In genomic region chr11:120457370-120457769, GRCm38 (mm10) we compare ENCODE assay signal across 8 mouse cellular contexts. TPM values are rescaled to one million over a fixed set of nuclear protein-coding genes. Genes with fewer than 3 reads are reported as not detected.
DNase-seq lines count a peak whose midpoint lies in the region; ATAC-seq and TF ChIP-seq lines count a peak whose summit lies in the region.
"Had no signal": no experiment of that assay in that cellular context is flagged by ENCODE, and none has a peak within 500 bp of the region (broad histone marks: within the 10 kb centered on the region; RNA-seq: fewer than 3 reads in every experiment).

No protein-coding gene starts in this region.

- no peak; the same call in 1 of the 2 replicates for ATAC-seq in G1E (ENCODE audit: extremely low read depth, insufficient number of reproducible peaks, low FRiP score, poor library complexity, severe bottlenecking)
- ATAC-seq in granulocyte monocyte progenitor cell, adult 5-6 weeks (replicated peaks; ENCODE audit: poor library complexity, severe bottlenecking) = peak; percentile 17

- no peak for TF ChIP-seq EP300 in CH12.LX (IDR thresholded peaks at IDR 0.05; ENCODE audit: low read length)

- intact Hi-C loops in left cerebral cortex, postnatal 14 days (cut with DNase I) = no loop called here
- intact Hi-C loops in gastrocnemius, postnatal 14 days (cut with DNase I; ENCODE audit: low total_unique reads) = no loop called here

- WGBS in macrophage (ENCODE audit: missing documents) = 5% methylated on average over 10 of the region's 14 CpGs

- no peak for TF ChIP-seq POLR2A in CH12.LX (IDR thresholded peaks at IDR 0.05; ENCODE audit: low read depth, low read length)

- TF ChIP-seq CTCF in CH12.LX (conservative IDR thresholded peaks at IDR 0.05 in 1 of 2, IDR thresholded peaks at IDR 0.05 in 1 of 2; ENCODE audit: low read depth in 2 of 2, low read length in 2 of 2) (no peak), G1E (IDR thresholded peaks at IDR 0.05; ENCODE audit: low read depth, low read length) (no peak)

- H3K79me2 ChIP-seq in CH12.LX (replicated peaks; ENCODE audit: control insufficient read depth, extremely low read depth, insufficient read depth, poor library complexity, severe bottlenecking) = peaks cover 23% of the 10 kb centered on the region
- H3K79me2 ChIP-seq in macrophage (ENCODE audit: inconsistent target) = peaks cover 20% of the 10 kb centered on the region; the same call in 1 of the 2 replicates

- H3K27me3 ChIP-seq in CH12.LX (replicated peaks) (no peaks in the 10 kb centered on the region), G1E (ENCODE audit: insufficient read depth, low read length) (no peaks in the 10 kb centered on the region)

- dilution Hi-C loops in CH12.LX (cut with MboI; ENCODE audit: extremely low pct_ligation_motif_present, extremely low pct_unique_long_range_greater_than_20kb, low sequenced_read_pairs) = no loop called here

- H3K4me2 ChIP-seq in CH12.LX (ENCODE audit: insufficient read depth, low read depth, poor library complexity, severe bottlenecking) = peak overlapping the region; percentile 55

- peak overlapping the region; percentile 2; the same call in 1 of the 2 replicates for H3K27ac ChIP-seq in CH12.LX (ENCODE audit: insufficient read depth, low read depth)
- H3K27ac ChIP-seq in macrophage = peak overlapping the region; percentile 67

- H3K4me3 ChIP-seq in CH12.LX (replicated peaks in 1 of 3; ENCODE audit: low read depth in 2 of 3, low read length in 2 of 3, poor library complexity in 1 of 3) (peak overlapping the region; percentile 82 to 100 (median 85)), G1E (ENCODE audit: low read depth, low read length) (peak overlapping the region; percentile 92), macrophage (ENCODE audit: inconsistent target) (peak overlapping the region; percentile 77)

- peaks cover 9 to 26% of the 10 kb centered on the region in 2 experiments for H3K4me1 ChIP-seq in CH12.LX (ENCODE audit: control insufficient read depth in 1 of 2, insufficient read depth in 2 of 2)
- peaks cover 41% of the 10 kb centered on the region for H3K4me1 ChIP-seq in G1E (ENCODE audit: insufficient read depth, low read depth, low read length)

- no peaks in the 10 kb centered on the region for H3K9me3 ChIP-seq in CH12.LX (replicated peaks; ENCODE audit: low read length)
- no peaks in the 10 kb centered on the region for H3K9me3 ChIP-seq in G1E (replicated peaks)

- no peak for TF ChIP-seq RAD21 in CH12.LX (IDR thresholded peaks at IDR 0.05; ENCODE audit: low read depth, low read length)

- peaks cover 32 to 54% of the 10 kb centered on the region in 2 experiments for H3K36me3 ChIP-seq in CH12.LX (replicated peaks in 1 of 2; ENCODE audit: control insufficient read depth in 1 of 2, insufficient read depth in 1 of 2, low read length in 1 of 2)
- peaks cover 68% of the 10 kb centered on the region for H3K36me3 ChIP-seq in G1E (replicated peaks)
- peaks cover 18% of the 10 kb centered on the region; the same call in 1 of the 2 replicates for H3K36me3 ChIP-seq in macrophage (ENCODE audit: inconsistent target)

- peak overlapping the region; percentile 66 for H3K9ac ChIP-seq in CH12.LX (ENCODE audit: insufficient read depth, low read depth)

- in situ Hi-C loops in CH12.LX (cut with MboI; ENCODE audit: low pct_ligation_motif_present, low pct_unique_long_range_greater_than_20kb, low sequenced_read_pairs) = no loop called here

- DNase-seq in CH12.LX (ENCODE audit: extremely low read depth) (no peak), G1E (ENCODE audit: low spot score) (peak; percentile 21)
- no peak for DNase-seq in left cerebral cortex, postnatal 14 days (ENCODE audit: low spot score in 2 of 2)
- no peak for DNase-seq in gastrocnemius, postnatal 14 days
- DNase-seq in spleen, postnatal 10 days (ENCODE audit: low spot score in 2 of 2) = no peak

RNA-seq across cellular contexts. Expression of gene Oxld1, which starts 0.5 kb away (rescaled TPM):
- total RNA-seq in CH12.LX (2012; rRNA removed) = 18.7 and 31.4 TPM in 2 replicates
- 17.6 and 20.3 TPM in 2 replicates for total RNA-seq in CH12.LX (2014; rRNA removed)
- 10.4 and 12.2 TPM in 2 replicates for polyA plus RNA-seq in CH12.LX (2012; ENCODE audit: insufficient read length, low read depth)
- 15.2 and 17.4 TPM in 2 replicates for total RNA-seq in G1E (2014; fragmentation: Nextera tagmentation)
- total RNA-seq in G1E (2017) = 24.9 and 25.6 TPM in 2 replicates
- polyA plus RNA-seq in G1E (2012) = 16.7 and 17.1 TPM in 2 replicates
- 7.9 and 8.6 TPM in 2 replicates for total RNA-seq in granulocyte monocyte progenitor cell, adult 5-6 weeks (2014; fragmentation: Nextera tagmentation)
- total RNA-seq in granulocyte monocyte progenitor cell, adult 5-6 weeks (2017) = 12.8 and 19.5 TPM in 2 replicates
- total RNA-seq in macrophage (2018; cell fraction: chromatin; rRNA removed) = 10 to 100 TPM in 1 of 26 experiments, 1 to 10 TPM in 16, under 1 TPM in 1, not detected in 8; 0.70 to 11.6 (median 3.5) TPM
- total RNA-seq in macrophage (2018; cell fraction: cytosol; rRNA removed) = 10 to 100 TPM in 1 of 26 experiments, 1 to 10 TPM in 25; 1.6 to 10.5 (median 7.5) TPM
- total RNA-seq in macrophage (2018; cell fraction: nucleus; rRNA removed) = 10 to 100 TPM in 1 of 26 experiments, 1 to 10 TPM in 18, under 1 TPM in 1, not detected in 6; 0.99 to 10.5 (median 2.7) TPM
- 2.6 to 10.4 TPM (median 6.3 TPM) in 3 replicates for polyA plus RNA-seq in macrophage (2018)
- 10 to 100 TPM; 13.0 to 14.7 TPM for total RNA-seq in left cerebral cortex, postnatal 14 days (2021)
- 10 to 100 TPM; 26.5 to 29.0 TPM for total RNA-seq in gastrocnemius, postnatal 14 days (2021)

RNA-seq across cellular contexts. Expression of gene Ccdc137, which starts 0.5 kb away (rescaled TPM):
- 30.1 and 43.9 TPM in 2 replicates for total RNA-seq in CH12.LX (2012; rRNA removed)
- total RNA-seq in CH12.LX (2014; rRNA removed) = 54.6 and 61.1 TPM in 2 replicates
- polyA plus RNA-seq in CH12.LX (2012; ENCODE audit: insufficient read length, low read depth) = 70.4 and 104 TPM in 2 replicates
- 32.4 and 41.7 TPM in 2 replicates for total RNA-seq in G1E (2014; fragmentation: Nextera tagmentation)
- 41.2 and 42.8 TPM in 2 replicates for total RNA-seq in G1E (2017)
- polyA plus RNA-seq in G1E (2012) = 44.7 and 55.5 TPM in 2 replicates
- total RNA-seq in granulocyte monocyte progenitor cell, adult 5-6 weeks (2014; fragmentation: Nextera tagmentation) = 35.6 and 43.0 TPM in 2 replicates
- total RNA-seq in granulocyte monocyte progenitor cell, adult 5-6 weeks (2017) = 39.4 and 57.7 TPM in 2 replicates
- 10 to 100 TPM in 24 of 26 experiments, 1 to 10 TPM in 2; 6.9 to 49.6 (median 24.7) TPM for total RNA-seq in macrophage (2018; cell fraction: chromatin; rRNA removed)
- total RNA-seq in macrophage (2018; cell fraction: cytosol; rRNA removed) = 1 to 10 TPM; 1.7 to 9.1 (median 6.7) TPM
- total RNA-seq in macrophage (2018; cell fraction: nucleus; rRNA removed) = 10 to 100 TPM in 20 of 26 experiments, 1 to 10 TPM in 6; 5.0 to 34.2 (median 15.0) TPM
- polyA plus RNA-seq in macrophage (2018) = 11.7 to 12.7 TPM (median 11.8 TPM) in 3 replicates
- total RNA-seq in left cerebral cortex, postnatal 14 days (2021) = 10 to 100 TPM; 23.1 TPM
- total RNA-seq in gastrocnemius, postnatal 14 days (2021) = 1 to 10 TPM; 4.3 to 5.3 TPM

RNA-seq across cellular contexts. Expression of gene Pde6g, which starts 4.1 kb away (rescaled TPM):
- total RNA-seq in CH12.LX (2012; rRNA removed) = 0.34 TPM in 2 replicates
- 0.41 TPM in 1 of 2 replicates, not detected in the other for total RNA-seq in CH12.LX (2014; rRNA removed)
- polyA plus RNA-seq in CH12.LX (2012; ENCODE audit: insufficient read length, low read depth) = 0.31 and 0.34 TPM in 2 replicates
- 1.7 and 3.5 TPM in 2 replicates for total RNA-seq in G1E (2014; fragmentation: Nextera tagmentation)
- 0.23 and 0.33 TPM in 2 replicates for total RNA-seq in G1E (2017)
- 0.18 and 0.23 TPM in 2 replicates for polyA plus RNA-seq in G1E (2012)
- total RNA-seq in granulocyte monocyte progenitor cell, adult 5-6 weeks (2014; fragmentation: Nextera tagmentation) = not detected in 2 replicates
- not detected in 2 replicates for total RNA-seq in granulocyte monocyte progenitor cell, adult 5-6 weeks (2017)
- 1 to 10 TPM in 7 of 26 experiments, under 1 TPM in 11, not detected in 8; 0.21 to 2.3 (median 0.88) TPM for total RNA-seq in macrophage (2018; cell fraction: chromatin; rRNA removed)
- total RNA-seq in macrophage (2018; cell fraction: cytosol; rRNA removed) = under 1 TPM in 4 of 26 experiments, not detected in 22; 0.14 to 0.33 (median 0.17) TPM
- 1 to 10 TPM in 6 of 26 experiments, under 1 TPM in 7, not detected in 13; 0.25 to 2.7 (median 0.94) TPM for total RNA-seq in macrophage (2018; cell fraction: nucleus; rRNA removed)
- 0.32 TPM in 1 of 3 replicates, not detected in the others for polyA plus RNA-seq in macrophage (2018)
- total RNA-seq in left cerebral cortex, postnatal 14 days (2021) = under 1 TPM; 0.40 TPM
- total RNA-seq in gastrocnemius, postnatal 14 days (2021) = under 1 TPM; 0.16 to 0.35 TPM

RNA-seq across cellular contexts. Expression of gene Arl16, which starts 10.0 kb away (rescaled TPM):
- total RNA-seq in CH12.LX (2012; rRNA removed) (24.8 and 26.1 TPM in 2 replicates), CH12.LX (2014; rRNA removed) (34.6 and 42.6 TPM in 2 replicates), G1E (2014; fragmentation: Nextera tagmentation) (18.0 and 24.5 TPM in 2 replicates), G1E (2017) (17.0 and 24.5 TPM in 2 replicates)
- polyA plus RNA-seq in CH12.LX (2012; ENCODE audit: insufficient read length, low read depth) (19.8 and 22.8 TPM in 2 replicates), G1E (2012) (21.0 and 26.0 TPM in 2 replicates), macrophage (2018) (11.8 to 16.5 TPM (median 14.2 TPM) in 3 replicates)
- 11.7 and 15.1 TPM in 2 replicates for total RNA-seq in granulocyte monocyte progenitor cell, adult 5-6 weeks (2014; fragmentation: Nextera tagmentation)
- total RNA-seq in granulocyte monocyte progenitor cell, adult 5-6 weeks (2017) = 19.2 and 22.4 TPM in 2 replicates
- total RNA-seq in macrophage (2018; cell fraction: chromatin; rRNA removed) = 10 to 100 TPM in 5 of 26 experiments, 1 to 10 TPM in 19, under 1 TPM in 1, not detected in 1; 0.96 to 18.5 (median 5.7) TPM
- total RNA-seq in macrophage (2018; cell fraction: cytosol; rRNA removed) = 10 to 100 TPM in 18 of 26 experiments, 1 to 10 TPM in 8; 5.0 to 15.5 (median 11.7) TPM
- 10 to 100 TPM in 4 of 26 experiments, 1 to 10 TPM in 19, under 1 TPM in 3; 0.89 to 14.5 (median 5.0) TPM for total RNA-seq in macrophage (2018; cell fraction: nucleus; rRNA removed)
- total RNA-seq in left cerebral cortex, postnatal 14 days (2021) = 10 to 100 TPM; 59.5 to 60.1 TPM
- 10 to 100 TPM; 11.4 to 11.8 TPM for total RNA-seq in gastrocnemius, postnatal 14 days (2021)

RNA-seq across cellular contexts. Expression of gene Tspan10, which starts 14.9 kb away (rescaled TPM):
- total RNA-seq in CH12.LX (2012; rRNA removed) (0.08 TPM in 1 of 2 replicates, not detected in the other), CH12.LX (2014; rRNA removed) (0.30 TPM in 1 of 2 replicates, not detected in the other), G1E (2014; fragmentation: Nextera tagmentation) (0.68 TPM in 1 of 2 replicates, not detected in the other), G1E (2017) (not detected in 2 replicates)
- polyA plus RNA-seq in CH12.LX (2012; ENCODE audit: insufficient read length, low read depth) (0.25 and 0.31 TPM in 2 replicates), G1E (2012) (not detected in 2 replicates), macrophage (2018) (0.54 to 2.3 TPM (median 1.5 TPM) in 3 replicates)
- total RNA-seq in granulocyte monocyte progenitor cell, adult 5-6 weeks (2014; fragmentation: Nextera tagmentation) = not detected in 2 replicates
- total RNA-seq in granulocyte monocyte progenitor cell, adult 5-6 weeks (2017) = not detected in 2 replicates
- total RNA-seq in macrophage (2018; cell fraction: chromatin; rRNA removed) = under 1 TPM in 5 of 26 experiments, not detected in 21; 0.48 to 0.79 (median 0.71) TPM
- 1 to 10 TPM in 9 of 26 experiments, under 1 TPM in 17; 0.51 to 1.9 (median 0.85) TPM for total RNA-seq in macrophage (2018; cell fraction: cytosol; rRNA removed)
- 1 to 10 TPM in 4 of 26 experiments, under 1 TPM in 16, not detected in 6; 0.28 to 1.4 (median 0.76) TPM for total RNA-seq in macrophage (2018; cell fraction: nucleus; rRNA removed)
- 1 to 10 TPM in 1 of 2 experiments, not detected in 1; 3.6 TPM for total RNA-seq in left cerebral cortex, postnatal 14 days (2021)
- not detected for total RNA-seq in gastrocnemius, postnatal 14 days (2021)
- polyA plus RNA-seq: gonadal fat pad, adult 2 months had no signal
